Mouse (Mus musculus): ENCODE data around the gene Hist1h3d. TPM values are rescaled to one million over a fixed set of nuclear protein-coding genes. Genes with fewer than 3 reads are reported as not detected.
A peak's percentile ranks its signal among the peaks of the same experiment; 100 is the strongest.
"Not testable (repeated sequence)": the region's sequence is repeated elsewhere in the genome, so short reads cannot be mapped to it uniquely, and the experiment has no call there.

Gene Hist1h3d
- total RNA-seq, 2 experiments from 2014 or later, result 118 to 131 TPM

- no peak for ATAC-seq (replicated peaks; ENCODE audit: poor library complexity)
These were observed 11.1 kb upstream of the Hist1h3d start for GRCm38 (mm10) chr13:23564482-23564881.

- not testable (repeated sequence) for ATAC-seq (replicated peaks; ENCODE audit: poor library complexity)
These were observed 5.1 kb upstream of the Hist1h3d start for GRCm38 (mm10) chr13:23570261-23571021.

- ATAC-seq (replicated peaks; ENCODE audit: poor library complexity), result peak; percentile 72
These were observed 4.5 kb upstream of the Hist1h3d start, which contains the start of the genes Hist1h2ae and Hist1h2bg for GRCm38 (mm10) chr13:23571022-23571503. Gene Hist1h2ae (minus strand): TSS chr13:23571220. Gene Hist1h2bg (plus strand): TSS chr13:23571396.

DNA sequence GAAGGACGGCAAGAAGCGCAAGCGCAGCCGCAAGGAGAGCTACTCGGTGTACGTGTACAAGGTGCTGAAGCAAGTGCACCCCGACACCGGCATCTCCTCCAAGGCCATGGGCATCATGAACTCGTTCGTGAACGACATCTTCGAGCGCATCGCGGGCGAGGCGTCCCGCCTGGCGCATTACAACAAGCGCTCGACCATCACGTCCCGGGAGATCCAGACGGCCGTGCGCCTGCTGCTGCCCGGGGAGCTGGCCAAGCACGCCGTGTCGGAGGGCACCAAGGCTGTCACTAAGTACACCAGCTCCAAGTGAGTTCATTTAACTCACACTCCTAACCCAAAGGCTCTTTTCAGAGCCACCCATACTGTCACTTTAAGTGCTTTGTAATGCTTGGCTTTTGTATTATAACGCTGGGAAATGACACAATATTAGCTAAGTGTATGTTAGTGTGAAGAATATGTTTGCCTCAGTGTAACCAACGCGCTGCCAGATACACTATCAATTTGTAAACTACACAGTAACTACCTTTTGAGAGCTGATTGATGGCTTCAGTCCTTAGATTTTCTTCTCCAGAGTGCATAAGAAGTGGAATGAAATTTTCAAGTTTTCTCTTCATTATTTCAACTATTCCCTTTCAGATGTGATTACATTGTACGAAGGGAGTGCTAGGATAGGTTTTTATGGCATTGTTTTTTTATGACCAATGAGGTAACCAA is 3.9 kb upstream of the Hist1h3d start:
- ATAC-seq (replicated peaks; ENCODE audit: poor library complexity), result peak; percentile 23

DNA sequence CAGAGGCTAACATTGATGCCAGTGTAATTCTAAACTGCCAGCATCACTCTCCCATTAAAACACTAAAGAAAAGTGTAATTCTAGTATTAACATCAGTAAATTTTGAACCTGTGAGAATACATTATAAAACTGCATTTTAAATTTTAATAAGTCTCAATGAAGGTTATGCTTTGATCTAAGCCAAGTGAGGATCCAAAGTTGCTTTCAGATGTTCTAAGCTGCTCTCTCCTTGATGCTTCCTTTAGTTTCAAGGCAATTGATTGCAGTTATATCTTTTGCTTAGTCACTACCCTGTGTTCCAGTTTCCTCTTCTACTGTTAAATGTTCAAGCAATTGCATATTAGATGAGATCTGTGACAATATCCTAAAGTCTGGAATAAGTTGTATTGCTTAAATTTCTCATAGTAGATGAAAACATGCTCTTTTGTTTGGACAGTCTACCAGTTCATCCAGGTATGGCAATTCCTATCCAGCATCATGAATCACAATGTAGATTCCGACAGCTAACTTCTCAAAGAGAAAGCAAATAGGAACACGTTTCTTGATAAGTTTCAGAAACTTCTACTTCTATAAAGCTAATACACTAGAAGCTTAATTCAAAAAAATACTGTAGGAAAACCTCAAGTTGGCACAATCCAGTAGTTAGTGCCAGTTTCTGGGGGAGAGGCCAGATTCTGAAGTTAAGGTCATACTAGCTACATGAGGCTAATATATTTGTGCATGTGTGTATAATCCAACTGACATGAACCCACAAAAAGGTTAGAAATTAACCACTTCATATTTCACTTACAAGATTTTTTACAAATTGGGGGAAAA is 3.1 kb upstream of the Hist1h3d start:
- ATAC-seq (replicated peaks; ENCODE audit: poor library complexity), result no peak

GRCm38 (mm10) chr13:23573034-23573897 is 2.3 kb upstream of the Hist1h3d start:
- ATAC-seq (replicated peaks; ENCODE audit: poor library complexity), result not testable (repeated sequence)

GRCm38 (mm10) chr13:23573898-23574524 is 1.6 kb upstream of the Hist1h3d start, which contains the start of the genes Hist1h2bf and Hist1h2ad:
Gene Hist1h2bf (minus strand): TSS chr13:23574196.
Gene Hist1h2ad (plus strand): TSS chr13:23574381.
- peak; percentile 67 for ATAC-seq (replicated peaks; ENCODE audit: poor library complexity)

DNA sequence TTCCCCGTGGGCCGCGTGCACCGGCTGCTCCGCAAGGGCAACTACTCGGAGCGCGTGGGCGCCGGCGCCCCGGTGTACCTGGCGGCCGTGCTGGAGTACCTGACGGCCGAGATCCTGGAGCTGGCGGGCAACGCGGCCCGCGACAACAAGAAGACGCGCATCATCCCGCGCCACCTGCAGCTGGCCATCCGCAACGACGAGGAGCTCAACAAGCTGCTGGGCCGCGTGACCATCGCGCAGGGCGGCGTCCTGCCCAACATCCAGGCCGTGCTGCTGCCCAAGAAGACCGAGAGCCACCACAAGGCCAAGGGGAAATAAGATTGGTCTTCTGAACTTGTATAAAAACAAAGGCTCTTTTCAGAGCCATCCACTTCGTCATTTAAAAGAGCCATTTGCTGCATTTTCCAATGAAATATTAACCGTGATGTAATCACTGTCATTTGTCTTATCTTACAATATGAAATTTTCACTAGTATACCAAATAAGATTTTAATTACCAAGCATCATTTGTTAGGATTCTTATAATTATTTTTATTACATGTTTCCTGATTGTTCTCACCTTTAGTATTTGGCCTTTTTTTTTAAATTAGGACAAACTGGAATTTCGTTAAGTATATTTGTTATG is 905 bp upstream of the Hist1h3d start:
- ATAC-seq (replicated peaks; ENCODE audit: poor library complexity), result not testable (repeated sequence)

- not testable (repeated sequence) for ATAC-seq (replicated peaks; ENCODE audit: poor library complexity)
These were observed 326 bp downstream of the Hist1h3d start for GRCm38 (mm10) chr13:23575864-23576313.

GRCm38 (mm10) chr13:23576351-23576881 is 853 bp downstream of the Hist1h3d start:
- no peak for ATAC-seq (replicated peaks; ENCODE audit: poor library complexity)

DNA sequence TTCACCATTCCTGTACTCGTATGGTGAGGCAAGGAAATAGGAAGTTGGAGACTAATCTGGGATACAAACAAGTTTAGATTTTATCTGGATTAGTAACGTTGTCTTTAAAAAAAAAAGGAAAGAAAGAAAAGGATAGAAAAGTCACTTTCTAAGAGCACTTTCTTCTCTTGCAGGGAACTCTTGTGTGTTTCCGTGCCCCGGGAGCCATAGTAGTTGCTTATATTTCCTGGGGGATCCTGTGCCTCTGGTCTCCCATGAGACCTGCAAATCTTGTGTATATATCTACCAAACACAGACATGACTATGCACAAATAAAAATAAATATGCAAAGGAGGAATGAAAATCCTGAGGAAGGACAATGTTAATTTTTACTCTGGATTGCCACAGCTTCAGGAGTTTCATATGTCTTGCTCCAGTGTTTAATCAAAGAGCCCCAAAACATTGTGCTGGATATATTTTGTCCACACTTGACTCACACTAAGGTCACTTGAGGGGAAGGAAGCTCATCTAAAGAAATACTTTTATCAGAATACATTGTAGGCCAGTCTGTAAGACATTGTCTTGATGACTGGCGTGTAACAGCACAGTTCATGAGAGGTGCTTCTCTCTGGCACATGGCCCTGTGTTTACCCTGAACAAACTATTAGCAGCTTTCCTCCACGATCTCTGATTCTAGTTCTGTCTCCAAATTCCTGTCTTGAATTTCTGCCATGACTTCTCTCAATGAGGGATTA is 1.5 kb downstream of the Hist1h3d start:
- ATAC-seq (replicated peaks; ENCODE audit: poor library complexity), result no peak

GRCm38 (mm10) chr13:23577835-23578234 is 2.3 kb downstream of the Hist1h3d start:
- ATAC-seq (replicated peaks; ENCODE audit: poor library complexity), result no peak

DNA sequence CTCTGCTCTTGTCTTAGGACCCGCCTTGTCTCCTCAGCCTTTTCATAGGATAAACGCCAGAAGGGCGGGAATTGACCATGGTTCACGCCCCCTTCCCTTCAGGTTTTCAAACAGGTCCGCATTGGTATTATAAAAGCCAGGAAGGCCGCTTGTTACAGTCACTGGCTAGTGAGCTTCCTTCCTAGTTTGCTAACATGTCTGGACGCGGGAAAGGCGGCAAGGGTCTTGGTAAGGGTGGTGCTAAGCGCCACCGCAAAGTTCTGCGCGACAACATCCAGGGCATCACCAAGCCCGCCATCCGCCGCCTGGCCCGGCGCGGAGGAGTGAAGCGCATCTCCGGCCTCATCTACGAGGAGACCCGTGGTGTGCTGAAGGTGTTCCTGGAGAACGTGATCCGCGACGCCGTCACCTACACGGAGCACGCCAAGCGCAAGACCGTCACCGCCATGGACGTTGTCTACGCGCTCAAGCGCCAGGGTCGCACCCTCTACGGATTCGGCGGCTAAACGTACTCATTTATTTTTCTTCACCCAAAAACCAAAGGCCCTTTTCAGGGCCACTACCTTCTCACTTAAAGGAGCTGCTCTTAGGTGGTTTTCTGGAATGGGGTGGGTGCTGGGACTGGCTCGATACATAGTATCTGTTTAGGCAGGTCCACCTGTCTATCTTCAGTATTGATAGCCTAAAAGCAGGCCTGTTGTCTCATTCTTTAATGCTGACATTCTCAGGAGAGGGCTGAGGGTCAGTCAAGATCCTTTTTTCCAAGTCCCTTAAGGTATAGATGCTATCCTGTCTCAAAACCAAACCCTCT is 6.0 kb downstream of the Hist1h3d start, which contains the start of gene Hist1h4d:
TSS of gene Hist1h4d (plus strand) at position 191 of the 811 bp plus-strand sequence.
- ATAC-seq (replicated peaks; ENCODE audit: poor library complexity), result peak; percentile 69

DNA sequence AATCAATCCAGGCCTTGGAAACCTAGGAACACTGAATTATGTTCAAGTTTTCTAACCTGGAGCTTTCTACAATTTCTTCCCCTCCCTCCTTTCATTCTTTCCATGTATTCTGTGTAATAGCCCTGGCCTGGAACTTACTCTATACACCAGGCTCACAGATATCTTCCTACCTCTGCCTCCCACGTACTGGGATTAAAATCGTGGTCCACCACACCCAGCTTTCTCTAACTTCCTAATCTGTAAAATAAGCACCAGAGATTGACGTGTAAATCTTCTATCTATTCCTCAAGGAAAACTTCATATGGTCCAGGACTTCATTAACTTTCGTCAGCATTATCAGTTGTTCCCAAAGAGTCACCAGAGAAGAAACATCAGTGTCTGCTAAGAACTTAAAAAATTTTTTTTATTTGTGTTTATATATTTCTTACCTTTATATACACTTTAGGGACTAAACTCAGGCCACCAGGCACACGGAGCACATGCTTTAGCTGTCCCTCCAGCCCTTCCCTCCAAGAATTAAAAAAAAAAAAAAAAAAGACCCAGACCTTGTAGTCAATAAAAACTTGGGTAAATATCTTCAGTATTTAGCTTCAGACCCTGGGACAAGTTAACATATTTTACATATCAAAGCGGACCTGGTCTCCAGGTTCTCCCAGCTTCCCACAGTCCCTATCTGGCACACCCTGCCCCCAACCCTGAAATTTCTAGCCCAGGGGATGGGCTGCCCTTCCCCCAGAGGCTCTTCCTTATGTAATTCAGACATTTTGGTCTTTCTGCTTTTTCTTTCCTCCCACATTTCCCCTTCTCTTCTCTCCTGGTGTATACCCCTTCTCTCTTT is 6.9 kb downstream of the Hist1h3d start:
- ATAC-seq (replicated peaks; ENCODE audit: poor library complexity), result peak; percentile 2

- no peak for ATAC-seq (replicated peaks; ENCODE audit: poor library complexity)
These were observed 8.0 kb downstream of the Hist1h3d start for GRCm38 (mm10) chr13:23583387-23584068.
